Mouse (Mus musculus): ENCODE data around the gene Fsip1. TPM values are rescaled to one million over a fixed set of nuclear protein-coding genes. Genes with fewer than 3 reads are reported as not detected.
A peak's percentile ranks its signal among the peaks of the same experiment; 100 is the strongest.

Fsip1 gene
- total and polyA plus RNA-seq, 2 experiments from 2014 or later = 1.2 to 6.1 TPM

GRCm38 (mm10) chr2:118228486-118229079 lies 28.2 kb downstream of the Fsip1 start:
- no peaks in the 10 kb centered on the region for H3K36me3 ChIP-seq (ENCODE audit: insufficient read depth, low read length)
- no peaks in the 10 kb centered on the region for H3K27me3 ChIP-seq (ENCODE audit: insufficient read depth, low read length)
- H3K4me3 ChIP-seq (ENCODE audit: low read depth, low read length) = no peak overlapping the region
- WGBS = 44% methylated on average over 4 of the region's 4 CpGs
- H3K9me3 ChIP-seq (ENCODE audit: low read length) = no peaks in the 10 kb centered on the region
- ATAC-seq (ENCODE audit: low FRiP score) = no peak
- H3K27ac ChIP-seq (ENCODE audit: low read depth, low read length) = no peak overlapping the region
- no peak overlapping the region for H3K9ac ChIP-seq (replicated peaks; ENCODE audit: low read length, poor library complexity, severe bottlenecking)
- H3K4me2 ChIP-seq (ENCODE audit: low read depth, low read length, poor library complexity, severe bottlenecking) = no peak overlapping the region
- peak; percentile 48 for TF ChIP-seq CTCF (IDR thresholded peaks at IDR 0.05)
- DNase-seq (ENCODE audit: low spot score) = peak; percentile 5
- no peaks in the 10 kb centered on the region for H3K4me1 ChIP-seq (ENCODE audit: insufficient read depth, low read length)

DNA sequence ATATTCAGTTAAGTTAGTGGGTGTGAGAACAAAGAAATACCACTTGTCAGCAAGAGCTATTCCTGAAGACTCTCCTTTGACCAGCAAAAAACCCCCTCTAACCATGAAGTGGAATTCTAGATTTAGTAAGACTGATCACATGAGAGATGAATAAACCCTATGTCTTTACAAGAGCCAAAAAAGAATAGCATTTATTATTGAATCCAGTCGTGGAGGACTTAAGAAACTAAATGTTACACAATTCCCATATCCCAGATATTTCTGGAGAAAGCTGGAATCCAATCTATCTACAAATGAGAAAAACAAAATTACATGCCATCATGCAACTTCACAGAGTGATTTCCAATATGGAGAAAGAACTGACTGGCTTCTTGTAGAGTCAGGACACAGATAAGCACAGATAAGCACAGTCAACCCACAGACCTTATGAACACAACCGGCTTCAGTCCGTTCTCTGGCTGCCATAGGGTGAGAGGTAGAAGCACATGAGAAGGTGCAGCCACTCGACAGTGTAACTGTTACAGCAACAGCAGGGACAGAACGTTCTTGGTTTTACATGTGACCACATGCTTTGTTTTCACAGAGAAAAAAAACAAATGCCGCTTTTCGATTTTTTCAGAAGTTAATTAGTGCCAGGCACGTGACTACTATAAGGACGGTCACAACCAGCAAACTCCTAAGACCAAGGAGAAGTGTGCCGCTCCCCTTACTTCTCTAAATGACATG lies 31.3 kb downstream of the Fsip1 start:
- H3K4me2 ChIP-seq (ENCODE audit: low read depth, low read length, poor library complexity, severe bottlenecking) = no peak overlapping the region
- WGBS = 86% methylated on average over 10 of the region's 10 CpGs
- no peaks in the 10 kb centered on the region for H3K9me3 ChIP-seq (ENCODE audit: low read length)
- no peak overlapping the region for H3K9ac ChIP-seq (replicated peaks; ENCODE audit: low read length, poor library complexity, severe bottlenecking)
- ATAC-seq (ENCODE audit: low FRiP score) (no peak), DNase-seq (ENCODE audit: low spot score) (no peak)
- H3K36me3 ChIP-seq (ENCODE audit: insufficient read depth, low read length) = no peaks in the 10 kb centered on the region
- H3K4me3 ChIP-seq (ENCODE audit: low read depth, low read length) = no peak overlapping the region
- H3K27ac ChIP-seq (ENCODE audit: low read depth, low read length) = no peak overlapping the region
- TF ChIP-seq CTCF (IDR thresholded peaks at IDR 0.05) = no peak
- H3K4me1 ChIP-seq (ENCODE audit: insufficient read depth, low read length) = no peaks in the 10 kb centered on the region
- no peaks in the 10 kb centered on the region for H3K27me3 ChIP-seq (ENCODE audit: insufficient read depth, low read length)

DNA sequence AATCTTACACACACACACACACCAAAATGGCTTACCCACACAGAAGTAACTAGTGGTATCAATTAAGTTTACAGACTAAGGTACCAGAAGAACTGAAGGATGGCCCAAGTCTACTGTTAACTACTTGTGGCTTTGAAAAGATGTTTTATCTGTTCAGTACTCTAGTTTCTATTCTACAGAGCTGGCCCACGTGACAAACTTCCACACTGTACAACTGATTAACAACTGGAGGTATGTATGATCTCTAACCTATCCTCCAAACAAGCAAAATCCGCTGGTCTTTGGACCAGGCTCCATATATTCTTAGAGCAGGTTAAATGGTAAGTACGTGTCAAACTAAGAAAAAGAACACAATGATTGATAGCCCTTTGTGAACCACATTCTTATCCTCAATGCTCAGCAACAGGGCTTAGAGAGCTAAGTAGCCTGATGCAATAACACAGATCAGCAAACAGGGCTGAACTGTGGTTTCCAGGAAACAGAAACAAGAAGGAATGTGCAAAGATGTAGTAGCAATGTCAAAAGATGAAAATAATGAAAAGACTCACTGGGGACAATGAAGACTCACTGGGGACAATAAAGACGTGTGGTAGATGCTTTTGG lies 38.7 kb downstream of the Fsip1 start:
- Histone ChIP-seq H3K4me2 (ENCODE audit: low read depth, low read length, poor library complexity, severe bottlenecking) (no peak overlapping the region), H3K9ac (replicated peaks; ENCODE audit: low read length, poor library complexity, severe bottlenecking) (no peak overlapping the region), H3K36me3 (ENCODE audit: insufficient read depth, low read length) (no peaks in the 10 kb centered on the region), H3K27ac (ENCODE audit: low read depth, low read length) (no peak overlapping the region), H3K27me3 (ENCODE audit: insufficient read depth, low read length) (no peaks in the 10 kb centered on the region), H3K4me1 (ENCODE audit: insufficient read depth, low read length) (no peaks in the 10 kb centered on the region), H3K4me3 (ENCODE audit: low read depth, low read length) (no peak overlapping the region), H3K9me3 (ENCODE audit: low read length) (no peaks in the 10 kb centered on the region)
- 22% methylated on average over 4 of the region's 4 CpGs for WGBS
- TF ChIP-seq CTCF (IDR thresholded peaks at IDR 0.05) = no peak
- no peak for DNase-seq (ENCODE audit: low spot score)
- no peak for ATAC-seq (ENCODE audit: low FRiP score)

- H3K9ac ChIP-seq (replicated peaks; ENCODE audit: low read length, poor library complexity, severe bottlenecking) = no peak overlapping the region
- no peak for TF ChIP-seq CTCF (IDR thresholded peaks at IDR 0.05)
- no peaks in the 10 kb centered on the region for H3K9me3 ChIP-seq (ENCODE audit: low read length)
- no peaks in the 10 kb centered on the region for H3K4me1 ChIP-seq (ENCODE audit: insufficient read depth, low read length)
- ATAC-seq (ENCODE audit: low FRiP score) (no peak), DNase-seq (ENCODE audit: low spot score) (no peak)
- H3K27me3 ChIP-seq (ENCODE audit: insufficient read depth, low read length) = no peaks in the 10 kb centered on the region
- no peak overlapping the region for H3K4me2 ChIP-seq (ENCODE audit: low read depth, low read length, poor library complexity, severe bottlenecking)
- H3K36me3 ChIP-seq (ENCODE audit: insufficient read depth, low read length) = no peaks in the 10 kb centered on the region
- 79% methylated on average over 5 of the region's 5 CpGs for WGBS
- no peak overlapping the region for H3K4me3 ChIP-seq (ENCODE audit: low read depth, low read length)
- no peak overlapping the region for H3K27ac ChIP-seq (ENCODE audit: low read depth, low read length)
Measured at GRCm38 (mm10) chr2:118209712-118210111, 47.1 kb downstream of the Fsip1 start.

- no peak overlapping the region for H3K9ac ChIP-seq (replicated peaks; ENCODE audit: low read length, poor library complexity, severe bottlenecking)
- 37% methylated on average over 5 of the region's 5 CpGs for WGBS
- no peak for TF ChIP-seq CTCF (IDR thresholded peaks at IDR 0.05)
Measured at GRCm38 (mm10) chr2:118208651-118209050, 48.1 kb downstream of the Fsip1 start.

GRCm38 (mm10) chr2:118205991-118206585 lies 50.7 kb downstream of the Fsip1 start:
- no peaks in the 10 kb centered on the region for H3K27me3 ChIP-seq (ENCODE audit: insufficient read depth, low read length)
- ATAC-seq (ENCODE audit: low FRiP score) (no peak), DNase-seq (ENCODE audit: low spot score) (no peak)
- no peak overlapping the region for H3K9ac ChIP-seq (replicated peaks; ENCODE audit: low read length, poor library complexity, severe bottlenecking)
- no peaks in the 10 kb centered on the region for H3K36me3 ChIP-seq (ENCODE audit: insufficient read depth, low read length)
- H3K9me3 ChIP-seq (ENCODE audit: low read length) = no peaks in the 10 kb centered on the region
- H3K4me1 ChIP-seq (ENCODE audit: insufficient read depth, low read length) = peaks cover 10% of the 10 kb centered on the region; the same call in 1 of the 2 replicates
- H3K4me3 ChIP-seq (ENCODE audit: low read depth, low read length) = no peak overlapping the region
- no peak overlapping the region for H3K4me2 ChIP-seq (ENCODE audit: low read depth, low read length, poor library complexity, severe bottlenecking)
- TF ChIP-seq CTCF (IDR thresholded peaks at IDR 0.05) = no peak
- H3K27ac ChIP-seq (ENCODE audit: low read depth, low read length) = no peak overlapping the region
- WGBS = 37% methylated on average over 8 of the region's 8 CpGs

More at GRCm38 (mm10) chr2:118208651-118209050, 48.1 kb downstream of the Fsip1 start:
- Histone ChIP-seq H3K9me3 (ENCODE audit: low read length) (no peaks in the 10 kb centered on the region), H3K4me1 (ENCODE audit: insufficient read depth, low read length) (peaks cover 8% of the 10 kb centered on the region; the same call in 1 of the 2 replicates), H3K36me3 (ENCODE audit: insufficient read depth, low read length) (no peaks in the 10 kb centered on the region), H3K27ac (ENCODE audit: low read depth, low read length) (no peak overlapping the region), H3K27me3 (ENCODE audit: insufficient read depth, low read length) (no peaks in the 10 kb centered on the region), H3K4me3 (ENCODE audit: low read depth, low read length) (no peak overlapping the region), H3K4me2 (ENCODE audit: low read depth, low read length, poor library complexity, severe bottlenecking) (no peak overlapping the region)
- ATAC-seq (ENCODE audit: low FRiP score) (no peak), DNase-seq (ENCODE audit: low spot score) (no peak)
